Mouse (Mus musculus) olfactory bulb, adult 2 months (tissue): ENCODE results near the gene Lhfpl5.

Source experiments
- CTCF ChIP-seq: fragments of 200-500 bp; IDR thresholded peaks from 2 replicates; pipeline ENCODE4 v1.5.1; 2012; ENCODE audit warnings: low read depth, mild to moderate bottlenecking, low read length, moderate library complexity; ENCODE audit not compliant: insufficient read depth
- POLR2A ChIP-seq: fragments of 200-500 bp; IDR thresholded peaks from 2 replicates; pipeline ENCODE4 v1.6.1; 2012; ENCODE audit warnings: mild to moderate bottlenecking, low read depth, low read length, moderate library complexity; ENCODE audit not compliant: insufficient read depth

DNA sequence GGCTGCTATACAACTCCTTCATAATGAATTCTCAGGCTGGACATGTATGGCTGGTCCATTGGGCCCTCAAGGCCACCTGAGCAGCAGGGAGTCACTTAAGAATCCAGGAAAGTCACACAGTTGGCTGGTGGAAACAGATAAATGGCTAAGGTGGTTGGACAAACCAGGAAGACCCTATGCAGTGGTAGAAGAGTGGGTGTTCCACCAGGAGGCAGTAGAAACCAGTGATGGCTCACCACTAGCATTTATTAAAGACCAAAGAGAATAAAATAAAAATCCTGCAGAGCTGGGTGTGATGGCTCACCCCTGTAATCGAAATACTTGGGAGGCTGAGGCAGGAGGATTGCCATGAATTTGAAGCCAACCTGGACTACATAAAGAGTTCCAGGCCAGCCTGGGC, 28.5 kb upstream of the Lhfpl5 start:
- no peak for TF ChIP-seq CTCF
- no peak for TF ChIP-seq POLR2A
